Mouse (Mus musculus) heart, adult 2 months (tissue): ENCODE measurements around the gene Atp5mpl. TPM values are rescaled to one million over a fixed set of nuclear protein-coding genes. Genes with fewer than 3 reads are reported as not detected.
"Not testable (repeated sequence)": the region's sequence is repeated elsewhere in the genome, so short reads cannot be mapped to it uniquely, and the experiment has no call there.

Experiments
- DNase-seq, 2 experiments: peaks; one replicate each; pipeline ENCODE4 v3.0.0; 2021
- H3K27ac ChIP-seq: fragments of 200-600 bp; 2 replicates; pipeline ENCODE4 v1.8.1; 2022
- H3K27me3 ChIP-seq: fragments of 200-500 bp; 2 replicates; pipeline ENCODE4 v1.6.1; 2012; ENCODE audit warnings: mild to moderate bottlenecking, low read length, inconsistent platforms, mixed read lengths; ENCODE audit not compliant: control insufficient read depth, insufficient read depth
- H3K36me3 ChIP-seq: fragments of 200-500 bp; 2 replicates; pipeline ENCODE4 v1.6.1; 2012; ENCODE audit warnings: low read length, inconsistent platforms; ENCODE audit not compliant: control insufficient read depth, insufficient read depth
- H3K4me1 ChIP-seq: fragments of 200-500 bp; 2 replicates; pipeline ENCODE4 v1.6.1; 2011; ENCODE audit warnings: low read length; ENCODE audit not compliant: control insufficient read depth, insufficient read depth
- H3K4me3 ChIP-seq: fragments of 200-600 bp; 2 replicates; pipeline ENCODE4 v1.8.1; 2022
- H3K79me2 ChIP-seq: fragments of 200-500 bp; replicated peaks from 2 replicates; pipeline ENCODE4 v1.6.1; 2012; ENCODE audit warnings: mild to moderate bottlenecking, inconsistent platforms, low read length, moderate library complexity, mixed read lengths; ENCODE audit not compliant: control insufficient read depth, insufficient read depth
- H3K9ac ChIP-seq: fragments of 200-500 bp; 2 replicates; pipeline ENCODE4 v1.6.1; 2012; ENCODE audit warnings: low read depth, mild to moderate bottlenecking, control low read depth, inconsistent platforms, low read length, mixed read lengths
- CTCF ChIP-seq: fragments of 200-600 bp; IDR thresholded peaks from 2 replicates; pipeline ENCODE4 v1.8.1; 2022; ENCODE audit warnings: antibody characterized with exemption, mild to moderate bottlenecking, moderate library complexity
- EP300 ChIP-seq: fragments of 200-500 bp; IDR thresholded peaks from 2 replicates; pipeline ENCODE4 v1.6.1; 2011; ENCODE audit warnings: low read depth, low read length, control low read depth; ENCODE audit not compliant: insufficient read depth
- POLR2A ChIP-seq: fragments of 200-500 bp; IDR thresholded peaks from 2 replicates; pipeline ENCODE4 v1.6.1; 2011; ENCODE audit warnings: mild to moderate bottlenecking, low read depth, low read length, control low read depth; ENCODE audit not compliant: insufficient read depth
- WGBS: fragments of 180-500 bp; shearing (Covaris S2); methylation state at CpG from one replicate; pipeline ENCODE4 v1.1.7; 2018; 5-methylcytosine and 5-hydroxymethylcytosine counted together
- intact Hi-C: fragments of 180-260 bp; cut with DNase I; formaldehyde crosslinking; loops from one replicate; pipeline ENCODE4 v1.15.1; 2025
- polyA plus RNA-seq: library from polyadenylated mRNA; depleted of rRNA; stranded (reverse); fragments of >200 nt; gene quantifications from 2 replicates; pipeline ENCODE4 v1.2.3, GENCODE M21; 2012
- total RNA-seq, 2 experiments: library from RNA; stranded (reverse); gene quantifications; 2 replicates each; pipeline ENCODE4 v1.2.3; 2021

Atp5mpl gene
- total and polyA plus RNA-seq, 3 experiments, result 163 to 1,298 (median 1,131) TPM

DNA sequence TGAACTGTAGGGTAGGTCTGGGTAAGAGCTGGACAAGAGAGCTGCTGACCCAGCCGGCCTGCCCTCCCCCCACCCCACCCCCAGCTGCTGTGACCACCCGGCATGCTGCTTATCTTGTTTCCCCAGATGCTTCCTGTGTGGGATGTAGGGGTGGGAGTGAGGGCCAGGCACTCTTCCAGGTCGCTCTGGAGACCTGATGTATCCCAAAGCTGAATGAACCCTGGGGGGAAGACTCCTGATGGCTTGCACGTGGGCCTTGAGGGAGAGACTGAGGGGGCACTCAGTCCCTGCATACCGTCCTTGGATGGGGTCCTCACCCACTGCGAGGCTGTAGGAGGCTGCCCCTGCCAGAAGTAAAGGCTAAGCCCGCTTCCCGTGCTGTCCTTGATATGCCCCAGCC is 21.7 kb downstream of the Atp5mpl start:
- TF ChIP-seq CTCF (no peak), EP300 (peak; percentile 99), POLR2A (peak; percentile 54; the same call in 1 of the 2 replicates)
- Histone ChIP-seq H3K4me3 (no peak overlapping the region), H3K27ac (peak overlapping the region; percentile 90), H3K36me3 (no peaks in the 10 kb centered on the region), H3K4me1 (peaks cover 19% of the 10 kb centered on the region), H3K79me2 (no peaks in the 10 kb centered on the region), H3K27me3 (no peaks in the 10 kb centered on the region), H3K9ac (peak overlapping the region; percentile 15; the same call in 1 of the 2 replicates)
- peak; percentile 70 to 81 for DNase-seq
- WGBS, result 29% methylated on average over 8 of the region's 8 CpGs
- intact Hi-C loops, result no loop called here

DNA sequence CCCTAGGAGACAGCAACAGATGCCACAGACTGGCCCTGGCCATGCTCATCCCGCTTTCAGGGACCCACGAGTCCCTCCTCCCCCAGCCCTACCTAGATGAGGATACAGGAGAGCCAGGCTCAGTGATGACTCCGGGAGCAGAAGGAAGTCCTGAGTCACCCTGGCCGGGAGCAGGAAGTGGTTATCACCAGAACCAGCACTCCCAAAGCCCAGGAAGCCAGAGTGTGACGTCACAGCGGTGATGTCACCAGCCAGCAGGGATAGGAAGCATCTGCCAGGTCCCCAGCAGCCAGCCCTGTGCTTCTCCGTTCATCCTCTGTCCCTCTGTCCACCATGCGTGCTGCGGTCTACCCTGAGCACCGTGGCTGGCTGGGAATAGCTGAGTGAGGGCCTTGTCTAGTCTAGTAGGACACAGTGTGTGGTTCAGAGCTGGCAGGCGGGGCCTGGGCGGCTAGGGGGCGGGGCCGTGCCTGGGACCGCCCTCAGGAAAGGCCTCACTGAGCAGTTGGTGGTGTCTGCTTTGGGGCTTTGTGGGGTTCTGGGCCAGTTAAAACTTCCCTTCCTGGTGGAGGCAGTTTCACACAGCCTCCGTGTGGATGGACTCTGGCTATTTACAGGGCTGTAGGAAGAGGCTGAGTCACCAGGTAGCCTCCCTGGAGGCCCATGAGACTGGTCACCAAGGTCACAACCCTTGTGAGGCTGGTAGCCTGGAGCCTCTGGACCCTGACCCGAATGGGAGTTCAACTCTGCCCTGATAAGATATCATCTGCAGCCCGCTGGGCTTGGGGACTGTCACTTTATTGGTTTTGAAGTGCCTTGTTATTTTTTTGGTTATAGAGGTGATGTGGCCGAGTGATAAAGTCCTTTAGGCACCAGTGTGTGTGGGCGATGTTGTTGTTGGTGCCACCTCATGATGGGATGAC is 22.5 kb downstream of the Atp5mpl start:
- not testable (repeated sequence) for H3K9ac ChIP-seq
- WGBS, result 34% methylated on average over 18 of the region's 20 CpGs

DNA sequence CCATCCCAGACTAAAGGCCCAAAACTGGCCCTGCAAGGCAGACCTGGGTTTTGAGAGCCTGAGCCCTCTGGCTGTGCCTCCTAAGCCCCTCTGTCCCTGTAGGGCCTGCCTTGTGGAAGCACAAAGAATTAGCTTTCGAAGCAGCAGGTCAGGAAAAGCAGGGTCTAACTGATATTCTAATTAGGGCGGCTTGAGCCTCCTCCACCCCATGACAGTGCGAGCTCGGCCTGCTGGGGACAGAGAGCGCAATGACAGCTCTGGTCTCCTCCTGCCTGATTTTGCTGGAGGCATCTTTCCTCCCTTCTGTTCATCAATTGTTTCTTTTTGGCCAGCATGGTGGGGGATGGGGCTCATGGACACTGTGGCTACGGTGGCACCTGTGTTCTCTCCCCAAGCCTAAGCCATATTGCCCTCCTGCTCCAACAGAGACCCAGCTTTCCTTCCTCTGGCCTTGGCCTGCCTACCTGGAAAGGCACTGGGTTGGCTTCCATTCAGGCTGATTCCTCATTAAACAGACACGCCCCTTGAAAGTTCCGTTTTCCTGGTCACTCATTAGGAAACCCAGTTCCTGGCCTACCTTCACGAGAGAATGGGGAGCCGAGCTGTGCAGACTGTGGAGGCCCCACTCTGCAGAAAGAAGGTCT is 23.2 kb downstream of the Atp5mpl start:
- TF ChIP-seq EP300, result no peak
- TF ChIP-seq CTCF, result no peak
- TF ChIP-seq POLR2A, result no peak
- Histone ChIP-seq H3K4me3 (no peak overlapping the region), H3K9ac (no peak overlapping the region), H3K36me3 (no peaks in the 10 kb centered on the region), H3K79me2 (no peaks in the 10 kb centered on the region), H3K27ac (peak overlapping the region; percentile 73), H3K27me3 (no peaks in the 10 kb centered on the region), H3K4me1 (peaks cover 19% of the 10 kb centered on the region)
- intact Hi-C loops, result loop anchor here (5.0 kb wide), 1 partner anchor 36 kb away; the partner anchor contains the start of gene Ppp1r13b
- peak; percentile 44 to 51 for DNase-seq
- WGBS, result 46% methylated on average over 10 of the region's 10 CpGs

More for the DNA sequence above, 22.5 kb downstream of the Atp5mpl start:
- H3K4me1 ChIP-seq, result peaks cover 19% of the 10 kb centered on the region
- H3K27me3 ChIP-seq, H3K4me3 ChIP-seq, H3K79me2 ChIP-seq, H3K36me3 ChIP-seq: not testable (repeated sequence)
- peak overlapping the region; percentile 90 for H3K27ac ChIP-seq
- peak; percentile 46 to 55 for DNase-seq
- intact Hi-C loops, result loop anchor here (5.0 kb wide), 1 partner anchor 37 kb away; the partner anchor contains the start of gene Ppp1r13b

DNA sequence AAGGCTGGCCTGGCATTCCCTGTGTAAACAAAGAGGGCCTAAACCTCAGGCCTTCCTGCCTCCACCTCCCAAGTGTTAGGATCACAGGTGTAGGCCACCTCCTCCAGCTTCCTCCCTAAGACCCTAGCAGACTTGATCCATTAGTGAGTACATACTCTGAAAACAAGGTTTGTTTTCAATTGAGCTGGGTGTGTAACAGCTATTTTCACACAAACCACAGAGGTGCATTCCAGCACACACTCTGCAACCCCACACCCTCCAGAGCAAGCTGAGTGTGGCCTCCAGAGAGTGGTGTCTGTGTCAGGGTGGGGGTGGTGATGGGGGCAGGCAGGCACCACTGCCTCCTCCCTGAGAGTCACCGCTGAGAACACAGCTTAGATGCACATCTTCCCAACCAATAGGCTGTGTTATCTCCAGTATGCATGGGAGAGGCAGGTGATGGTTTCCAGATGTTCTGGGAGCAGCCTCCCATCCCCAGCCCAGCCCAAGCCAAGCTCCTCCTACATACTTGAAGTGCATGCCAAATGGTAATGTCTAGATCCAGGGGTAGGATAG is 28.1 kb downstream of the Atp5mpl start:
- WGBS, result 50% methylated on average over 1 of the region's 1 CpGs
- H3K27me3 ChIP-seq, result no peaks in the 10 kb centered on the region
- H3K36me3 ChIP-seq, result no peaks in the 10 kb centered on the region
- no peak overlapping the region for H3K27ac ChIP-seq
- H3K4me3 ChIP-seq, result no peak overlapping the region
- intact Hi-C loops, result loop anchor here (2.0 kb wide), 1 partner anchor 22 kb away; no protein-coding TSS in a partner anchor
- H3K9ac ChIP-seq, result no peak overlapping the region
- TF ChIP-seq POLR2A (no peak), EP300 (no peak), CTCF (no peak)
- no peaks in the 10 kb centered on the region for H3K79me2 ChIP-seq
- DNase-seq, result no peak
- peaks cover 9% of the 10 kb centered on the region for H3K4me1 ChIP-seq

DNA sequence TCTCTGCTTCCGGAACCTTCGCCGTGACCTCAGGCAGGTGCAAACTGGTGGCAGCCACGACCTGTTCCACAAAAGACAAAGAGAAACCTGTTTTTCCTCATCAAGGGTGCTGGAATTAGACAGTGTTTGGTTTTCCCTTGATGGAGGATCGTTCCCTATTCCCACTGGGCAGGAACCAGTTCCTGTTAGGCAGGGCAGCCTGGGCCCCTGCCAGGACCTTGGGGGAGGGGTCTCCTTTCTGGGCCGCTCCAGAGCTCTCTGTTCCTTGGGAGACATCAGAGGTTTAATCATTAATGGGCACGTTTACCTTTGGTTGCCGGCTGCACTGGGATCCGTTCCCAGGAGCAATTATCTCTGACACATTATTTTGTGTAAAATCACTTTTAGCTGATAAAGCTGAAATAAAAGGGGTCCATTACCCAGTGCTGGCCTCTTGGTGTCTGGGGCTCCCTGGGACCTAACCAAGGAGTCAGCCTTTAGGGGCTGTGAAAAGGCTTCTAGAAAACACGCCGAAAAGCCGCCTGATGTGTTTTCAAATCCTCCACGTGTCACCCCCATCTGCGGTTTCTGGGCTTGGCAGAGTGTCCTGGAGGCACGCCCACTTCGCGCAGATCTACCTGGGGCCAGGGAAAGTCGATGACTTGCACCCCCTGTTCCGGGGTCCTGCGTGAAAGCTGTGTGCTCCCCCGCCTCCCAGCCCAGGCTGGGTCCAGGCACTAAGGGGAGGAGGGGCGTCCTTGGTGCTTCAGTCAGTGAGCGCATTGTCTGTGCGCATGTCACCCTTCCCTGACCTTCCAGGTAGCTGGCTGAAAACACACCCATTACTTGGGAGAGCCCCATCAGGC is 29.8 kb downstream of the Atp5mpl start:
- peaks cover 14% of the 10 kb centered on the region for H3K4me1 ChIP-seq
- DNase-seq, result peak; percentile 59 to 67
- intact Hi-C loops, result no loop called here
- TF ChIP-seq CTCF, result no peak
- no peak for TF ChIP-seq EP300
- TF ChIP-seq POLR2A, result no peak
- H3K36me3 ChIP-seq, result no peaks in the 10 kb centered on the region
- no peaks in the 10 kb centered on the region for H3K27me3 ChIP-seq
- H3K27ac ChIP-seq, result peak overlapping the region; percentile 17
- no peaks in the 10 kb centered on the region for H3K79me2 ChIP-seq
- 52% methylated on average over 24 of the region's 24 CpGs for WGBS
- no peak overlapping the region for H3K9ac ChIP-seq
- H3K4me3 ChIP-seq, result no peak overlapping the region
